Mouse (Mus musculus): ENCODE measurements around the gene Ypel3. TPM values are rescaled to one million over a fixed set of nuclear protein-coding genes. Genes with fewer than 3 reads are reported as not detected.
A peak's percentile ranks its signal among the peaks of the same experiment; 100 is the strongest.

The Ypel3 gene
- polyA plus RNA-seq, 1 experiment, result 58.8 TPM

- no peak overlapping the region for H3K27ac ChIP-seq (ENCODE audit: insufficient read depth, low read length)
- TF ChIP-seq CTCF (IDR thresholded peaks at IDR 0.05; ENCODE audit: borderline replicate concordance, insufficient read depth, low read length), result no peak
- no peak for TF ChIP-seq POLR2A (IDR thresholded peaks at IDR 0.05; ENCODE audit: low read depth, low read length)
- peaks cover 3% of the 10 kb centered on the region; the same call in 1 of the 2 replicates for H3K4me1 ChIP-seq (ENCODE audit: control insufficient read depth, insufficient read depth, low read length)
- no peak overlapping the region for H3K4me3 ChIP-seq (ENCODE audit: insufficient read depth, low read length)
Observed at GRCm38 (mm10) chr7:126762471-126763008, 14.2 kb upstream of the Ypel3 start.

GRCm38 (mm10) chr7:126765540-126765939 is 11.2 kb upstream of the Ypel3 start:
- TF ChIP-seq CTCF (IDR thresholded peaks at IDR 0.05; ENCODE audit: borderline replicate concordance, insufficient read depth, low read length), result no peak
- TF ChIP-seq POLR2A (IDR thresholded peaks at IDR 0.05; ENCODE audit: low read depth, low read length), result no peak

GRCm38 (mm10) chr7:126766201-126766600 is 10.6 kb upstream of the Ypel3 start, which contains the start of gene Gdpd3:
Gene Gdpd3 (plus strand): TSS chr7:126766334.
- no peak within 1 kb of the TSS for H3K27ac ChIP-seq (ENCODE audit: insufficient read depth, low read length)
- TF ChIP-seq CTCF (IDR thresholded peaks at IDR 0.05; ENCODE audit: borderline replicate concordance, insufficient read depth, low read length) (no peak), POLR2A (IDR thresholded peaks at IDR 0.05; ENCODE audit: low read depth, low read length) (no peak)
- H3K4me1 ChIP-seq (ENCODE audit: control insufficient read depth, insufficient read depth, low read length), result peaks cover 1% of the 10 kb centered on the region; the same call in 1 of the 2 replicates
- H3K4me3 ChIP-seq (ENCODE audit: insufficient read depth, low read length), result no peak within 1 kb of the TSS

More at GRCm38 (mm10) chr7:126765540-126765939, 11.2 kb upstream of the Ypel3 start:
- Histone ChIP-seq H3K4me1 (ENCODE audit: control insufficient read depth, insufficient read depth, low read length) (peaks cover 3% of the 10 kb centered on the region; the same call in 1 of the 2 replicates), H3K27ac (ENCODE audit: insufficient read depth, low read length) (no peak overlapping the region), H3K4me3 (ENCODE audit: insufficient read depth, low read length) (no peak overlapping the region)

- no peak overlapping the region for H3K4me3 ChIP-seq (ENCODE audit: insufficient read depth, low read length)
- H3K4me1 ChIP-seq (ENCODE audit: control insufficient read depth, insufficient read depth, low read length), result no peaks in the 10 kb centered on the region
- no peak overlapping the region for H3K27ac ChIP-seq (ENCODE audit: insufficient read depth, low read length)
- TF ChIP-seq POLR2A (IDR thresholded peaks at IDR 0.05; ENCODE audit: low read depth, low read length) (no peak), CTCF (IDR thresholded peaks at IDR 0.05; ENCODE audit: borderline replicate concordance, insufficient read depth, low read length) (no peak)
Observed at GRCm38 (mm10) chr7:126767001-126767400, 9.8 kb upstream of the Ypel3 start.

GRCm38 (mm10) chr7:126770784-126771183 is 6.0 kb upstream of the Ypel3 start:
- TF ChIP-seq POLR2A (IDR thresholded peaks at IDR 0.05; ENCODE audit: low read depth, low read length) (no peak), CTCF (IDR thresholded peaks at IDR 0.05; ENCODE audit: borderline replicate concordance, insufficient read depth, low read length) (no peak)
- Histone ChIP-seq H3K27ac (ENCODE audit: insufficient read depth, low read length) (no peak overlapping the region), H3K4me1 (ENCODE audit: control insufficient read depth, insufficient read depth, low read length) (peaks cover under 1% of the 10 kb centered on the region; the same call in 1 of the 2 replicates), H3K4me3 (ENCODE audit: insufficient read depth, low read length) (no peak overlapping the region)

- Histone ChIP-seq H3K4me1 (ENCODE audit: control insufficient read depth, insufficient read depth, low read length) (peaks cover 6% of the 10 kb centered on the region; the same call in 1 of the 2 replicates), H3K27ac (ENCODE audit: insufficient read depth, low read length) (no peak overlapping the region), H3K4me3 (ENCODE audit: insufficient read depth, low read length) (no peak overlapping the region)
- TF ChIP-seq POLR2A (IDR thresholded peaks at IDR 0.05; ENCODE audit: low read depth, low read length) (no peak), CTCF (IDR thresholded peaks at IDR 0.05; ENCODE audit: borderline replicate concordance, insufficient read depth, low read length) (no peak)
Observed at GRCm38 (mm10) chr7:126773351-126773750, 3.4 kb upstream of the Ypel3 start.

- Histone ChIP-seq H3K4me3 (ENCODE audit: insufficient read depth, low read length) (no peak overlapping the region), H3K4me1 (ENCODE audit: control insufficient read depth, insufficient read depth, low read length) (peaks cover 6% of the 10 kb centered on the region; the same call in 1 of the 2 replicates), H3K27ac (ENCODE audit: insufficient read depth, low read length) (no peak overlapping the region)
- TF ChIP-seq CTCF (IDR thresholded peaks at IDR 0.05; ENCODE audit: borderline replicate concordance, insufficient read depth, low read length) (no peak), POLR2A (IDR thresholded peaks at IDR 0.05; ENCODE audit: low read depth, low read length) (no peak)
Observed at GRCm38 (mm10) chr7:126774463-126774862, 2.3 kb upstream of the Ypel3 start.

GRCm38 (mm10) chr7:126775185-126775977 is 1.4 kb upstream of the Ypel3 start:
- no peak overlapping the region for H3K4me3 ChIP-seq (ENCODE audit: insufficient read depth, low read length)
- peaks cover 6% of the 10 kb centered on the region; the same call in 1 of the 2 replicates for H3K4me1 ChIP-seq (ENCODE audit: control insufficient read depth, insufficient read depth, low read length)
- no peak overlapping the region for H3K27ac ChIP-seq (ENCODE audit: insufficient read depth, low read length)
- TF ChIP-seq POLR2A (IDR thresholded peaks at IDR 0.05; ENCODE audit: low read depth, low read length) (no peak), CTCF (IDR thresholded peaks at IDR 0.05; ENCODE audit: borderline replicate concordance, insufficient read depth, low read length) (no peak)

GRCm38 (mm10) chr7:126775978-126776234 is 849 bp upstream of the Ypel3 start:
- no peak for TF ChIP-seq CTCF (IDR thresholded peaks at IDR 0.05; ENCODE audit: borderline replicate concordance, insufficient read depth, low read length)
- Histone ChIP-seq H3K4me1 (ENCODE audit: control insufficient read depth, insufficient read depth, low read length) (peaks cover 6% of the 10 kb centered on the region; the same call in 1 of the 2 replicates), H3K4me3 (ENCODE audit: insufficient read depth, low read length) (no peak overlapping the region), H3K27ac (ENCODE audit: insufficient read depth, low read length) (0 out of 2 replicates have a peak overlapping the region, but pooled peaks have one; percentile 62)

- TF ChIP-seq POLR2A (IDR thresholded peaks at IDR 0.05; ENCODE audit: low read depth, low read length) (no peak), CTCF (IDR thresholded peaks at IDR 0.05; ENCODE audit: borderline replicate concordance, insufficient read depth, low read length) (no peak)
- peak overlapping the region; percentile 41 for H3K4me3 ChIP-seq (ENCODE audit: insufficient read depth, low read length)
- peaks cover 6% of the 10 kb centered on the region; the same call in 1 of the 2 replicates for H3K4me1 ChIP-seq (ENCODE audit: control insufficient read depth, insufficient read depth, low read length)
- H3K27ac ChIP-seq (ENCODE audit: insufficient read depth, low read length), result no peak overlapping the region
Observed at GRCm38 (mm10) chr7:126777476-126777875, 721 bp downstream of the Ypel3 start.

Measured in embryonic fibroblast, embryonic 13.5 days (primary cell).